Mouse (Mus musculus): Measurements from ENCODE around the gene Aamdc. TPM values are rescaled to one million over a fixed set of nuclear protein-coding genes. Genes with fewer than 3 reads are reported as not detected.

Aamdc gene
- total RNA-seq (2012; rRNA removed), result 11.1 and 15.5 TPM in 2 replicates

DNA sequence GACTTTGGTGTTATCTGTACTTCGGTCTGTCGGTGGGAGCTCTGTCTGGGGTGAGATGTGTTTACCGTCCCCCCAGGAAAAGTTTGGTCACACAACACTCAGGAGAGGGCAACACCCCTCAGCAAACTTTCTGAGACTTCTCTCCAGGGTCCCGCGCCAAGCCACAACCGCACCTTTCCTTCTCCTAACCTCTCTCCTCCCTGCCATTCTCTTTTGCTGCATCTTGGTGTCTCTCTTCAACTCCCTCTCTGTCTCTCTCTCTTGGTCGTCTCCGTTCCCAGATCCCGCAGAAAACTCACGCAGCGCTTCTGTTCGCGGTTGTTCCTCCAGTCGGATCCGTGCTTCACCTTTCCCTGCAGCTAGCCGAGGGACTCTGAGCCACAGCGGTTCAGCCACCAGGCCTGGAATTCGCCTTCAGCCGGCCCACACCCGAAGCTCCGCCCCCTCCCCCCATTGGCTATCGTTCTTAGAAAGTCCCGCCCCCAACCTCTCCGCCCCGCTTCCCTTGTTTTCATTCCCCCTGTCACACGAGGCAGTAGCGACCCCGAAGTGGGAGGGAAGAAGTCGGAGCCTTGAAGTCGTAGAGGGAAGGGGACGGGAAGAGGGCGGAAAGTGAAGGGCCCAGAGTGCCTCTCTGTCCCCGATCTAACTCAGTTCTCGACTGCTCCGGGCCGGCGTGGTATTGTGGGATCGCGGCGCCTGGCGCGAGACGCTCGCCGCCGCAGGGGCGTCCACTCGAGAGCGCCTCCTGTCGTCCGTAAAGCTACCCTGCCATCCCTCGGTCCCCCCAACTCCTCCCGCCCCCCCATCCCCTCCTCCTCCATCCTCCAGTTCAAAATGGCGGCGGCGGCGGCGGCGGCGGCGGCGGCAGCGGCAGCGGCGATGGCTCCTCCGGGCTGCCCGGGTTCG is at the start of gene Aamdc, which contains the start of gene Rsf1:
TSS of gene Aamdc (minus strand) at position 431 of the 909 bp plus-strand sequence.
TSS of gene Rsf1 (plus strand) at position 823 of the 909 bp plus-strand sequence.
- Histone ChIP-seq H3K27ac (ENCODE audit: insufficient read depth, low read depth, low read length, poor library complexity, severe bottlenecking) (peak within 1 kb of the TSS; percentile 95), H3K4me1 (ENCODE audit: control insufficient read depth in 2 of 2, insufficient read depth in 2 of 2, low read length in 2 of 2, poor library complexity in 1 of 2) (peaks cover 2 to 8% of the 10 kb centered on the region in 2 experiments; a peak in 2 of 4 replicates), H3K4me3 (ENCODE audit: insufficient read depth in 1 of 2, low read depth in 1 of 2, low read length in 2 of 2, poor library complexity in 1 of 2, severe bottlenecking in 1 of 2) (peak within 1 kb of the TSS; percentile 95 to 99), H3K36me3 (ENCODE audit: control insufficient read depth, insufficient read depth, low read length, poor library complexity, severe bottlenecking) (no peaks in the 10 kb centered on the region), H3K9me3 (ENCODE audit: control insufficient read depth, insufficient read depth, low read depth, low read length) (no peaks in the 10 kb centered on the region), H3K9ac (ENCODE audit: insufficient read depth, low read depth, low read length, poor library complexity, severe bottlenecking) (peak within 1 kb of the TSS; percentile 99)
- peak; percentile 71; the same call in 1 of the 2 replicates for TF ChIP-seq HCFC1 (IDR thresholded peaks at IDR 0.05; ENCODE audit: borderline replicate concordance, insufficient read depth, low read length)
- TF ChIP-seq ZC3H11A (IDR thresholded peaks at IDR 0.05; ENCODE audit: borderline replicate concordance, low read depth, low read length), result no peak
- in situ Hi-C loops (cut with MboI; ENCODE audit: low sequenced_read_pairs in 2 of 2, unreplicated experiment in 2 of 2), result no loop called here
- peak; percentile 97 for DNase-seq (ENCODE audit: low read depth, low spot score)

- in situ Hi-C loops (cut with MboI; ENCODE audit: low sequenced_read_pairs in 2 of 2, unreplicated experiment in 2 of 2), result no loop called here
- peak; percentile 88 for TF ChIP-seq MAFK (IDR thresholded peaks at IDR 0.05; ENCODE audit: insufficient read depth, low read depth, low read length)
- no peak for TF ChIP-seq HCFC1 (IDR thresholded peaks at IDR 0.05; ENCODE audit: borderline replicate concordance, insufficient read depth, low read length)
These were observed 44.1 kb upstream of the Aamdc start for GRCm38 (mm10) chr7:97623402-97623801.

GRCm38 (mm10) chr7:97622676-97623075 is 43.4 kb upstream of the Aamdc start:
- Histone ChIP-seq H3K4me1 (ENCODE audit: control insufficient read depth in 2 of 2, insufficient read depth in 2 of 2, low read length in 2 of 2, poor library complexity in 1 of 2) (no peaks in the 10 kb centered on the region), H3K36me3 (ENCODE audit: control insufficient read depth, insufficient read depth, low read length, poor library complexity, severe bottlenecking) (no peaks in the 10 kb centered on the region), H3K4me3 (ENCODE audit: insufficient read depth in 1 of 2, low read depth in 1 of 2, low read length in 2 of 2, poor library complexity in 1 of 2, severe bottlenecking in 1 of 2) (no peak overlapping the region), H3K27ac (ENCODE audit: insufficient read depth, low read depth, low read length, poor library complexity, severe bottlenecking) (no peak overlapping the region), H3K9ac (ENCODE audit: insufficient read depth, low read depth, low read length, poor library complexity, severe bottlenecking) (no peak overlapping the region), H3K9me3 (ENCODE audit: control insufficient read depth, insufficient read depth, low read depth, low read length) (no peaks in the 10 kb centered on the region)
- in situ Hi-C loops (cut with MboI; ENCODE audit: low sequenced_read_pairs in 2 of 2, unreplicated experiment in 2 of 2), result no loop called here
- no peak for DNase-seq (ENCODE audit: low read depth, low spot score)
- no peak for TF ChIP-seq HCFC1 (IDR thresholded peaks at IDR 0.05; ENCODE audit: borderline replicate concordance, insufficient read depth, low read length)
- no peak for TF ChIP-seq ZNF384 (IDR thresholded peaks at IDR 0.05; ENCODE audit: low read depth, low read length)
- no peak for TF ChIP-seq CHD2 (IDR thresholded peaks at IDR 0.05; ENCODE audit: low read depth, low read length)
- TF ChIP-seq MAFK (IDR thresholded peaks at IDR 0.05; ENCODE audit: insufficient read depth, low read depth, low read length), result no peak
- TF ChIP-seq ZC3H11A (IDR thresholded peaks at IDR 0.05; ENCODE audit: borderline replicate concordance, low read depth, low read length), result no peak

More at GRCm38 (mm10) chr7:97623402-97623801, 44.1 kb upstream of the Aamdc start:
- no peaks in the 10 kb centered on the region for H3K9me3 ChIP-seq (ENCODE audit: control insufficient read depth, insufficient read depth, low read depth, low read length)
- H3K9ac ChIP-seq (ENCODE audit: insufficient read depth, low read depth, low read length, poor library complexity, severe bottlenecking), result no peak overlapping the region
- H3K36me3 ChIP-seq (ENCODE audit: control insufficient read depth, insufficient read depth, low read length, poor library complexity, severe bottlenecking), result no peaks in the 10 kb centered on the region
- no peak for DNase-seq (ENCODE audit: low read depth, low spot score)
- no peak overlapping the region for H3K4me3 ChIP-seq (ENCODE audit: insufficient read depth in 1 of 2, low read depth in 1 of 2, low read length in 2 of 2, poor library complexity in 1 of 2, severe bottlenecking in 1 of 2)
- no peak overlapping the region for H3K27ac ChIP-seq (ENCODE audit: insufficient read depth, low read depth, low read length, poor library complexity, severe bottlenecking)
- H3K4me1 ChIP-seq (ENCODE audit: control insufficient read depth in 2 of 2, insufficient read depth in 2 of 2, low read length in 2 of 2, poor library complexity in 1 of 2), result no peaks in the 10 kb centered on the region

- TF ChIP-seq ZC3H11A (IDR thresholded peaks at IDR 0.05; ENCODE audit: borderline replicate concordance, low read depth, low read length) (no peak), CHD2 (IDR thresholded peaks at IDR 0.05; ENCODE audit: low read depth, low read length) (no peak), HCFC1 (IDR thresholded peaks at IDR 0.05; ENCODE audit: borderline replicate concordance, insufficient read depth, low read length) (no peak), MAFK (IDR thresholded peaks at IDR 0.05; ENCODE audit: insufficient read depth, low read depth, low read length) (no peak), ZNF384 (IDR thresholded peaks at IDR 0.05; ENCODE audit: low read depth, low read length) (no peak)
- Histone ChIP-seq H3K9me3 (ENCODE audit: control insufficient read depth, insufficient read depth, low read depth, low read length) (no peaks in the 10 kb centered on the region), H3K27ac (ENCODE audit: insufficient read depth, low read depth, low read length, poor library complexity, severe bottlenecking) (no peak overlapping the region), H3K4me3 (ENCODE audit: insufficient read depth in 1 of 2, low read depth in 1 of 2, low read length in 2 of 2, poor library complexity in 1 of 2, severe bottlenecking in 1 of 2) (no peak overlapping the region), H3K9ac (ENCODE audit: insufficient read depth, low read depth, low read length, poor library complexity, severe bottlenecking) (no peak overlapping the region), H3K36me3 (ENCODE audit: control insufficient read depth, insufficient read depth, low read length, poor library complexity, severe bottlenecking) (no peaks in the 10 kb centered on the region), H3K4me1 (ENCODE audit: control insufficient read depth in 2 of 2, insufficient read depth in 2 of 2, low read length in 2 of 2, poor library complexity in 1 of 2) (no peaks in the 10 kb centered on the region)
- DNase-seq (ENCODE audit: low read depth, low spot score), result no peak
- in situ Hi-C loops (cut with MboI; ENCODE audit: low sequenced_read_pairs in 2 of 2, unreplicated experiment in 2 of 2), result no loop called here
These were observed 42.0 kb upstream of the Aamdc start for GRCm38 (mm10) chr7:97621346-97621745.

Data from ES-E14 (cell line).